Mouse (Mus musculus): ENCODE measurements at regions not wholly inside any gene's neighbourhood (a gene's known extent, or its start where the extent isn't known, plus 50 kb on each side); places are given as distances from the start of the nearest gene placed in this dataset.

DNA sequence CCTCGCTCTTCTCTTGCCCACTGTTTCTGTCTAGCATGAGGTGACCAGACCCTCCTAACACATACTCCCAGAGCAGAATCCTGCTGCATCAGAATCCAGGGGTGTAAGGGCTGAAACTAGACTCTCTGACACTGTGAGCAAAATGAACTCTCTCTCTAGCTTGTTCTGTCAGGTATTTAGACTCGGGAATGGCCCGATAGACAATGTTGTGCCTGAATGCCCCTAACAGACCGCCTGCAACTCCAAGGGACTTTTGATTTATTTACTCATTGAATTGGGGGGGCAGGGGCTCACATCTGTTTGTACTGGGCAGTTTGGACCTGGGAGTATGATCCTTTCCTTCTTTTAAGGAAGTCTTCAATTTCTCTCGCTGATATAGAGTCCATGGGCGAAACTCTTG lies 469.3 kb upstream of the Trpc7 start:
- no peak for DNase-seq (ENCODE audit: extremely low spot score, low spot score)

DNA sequence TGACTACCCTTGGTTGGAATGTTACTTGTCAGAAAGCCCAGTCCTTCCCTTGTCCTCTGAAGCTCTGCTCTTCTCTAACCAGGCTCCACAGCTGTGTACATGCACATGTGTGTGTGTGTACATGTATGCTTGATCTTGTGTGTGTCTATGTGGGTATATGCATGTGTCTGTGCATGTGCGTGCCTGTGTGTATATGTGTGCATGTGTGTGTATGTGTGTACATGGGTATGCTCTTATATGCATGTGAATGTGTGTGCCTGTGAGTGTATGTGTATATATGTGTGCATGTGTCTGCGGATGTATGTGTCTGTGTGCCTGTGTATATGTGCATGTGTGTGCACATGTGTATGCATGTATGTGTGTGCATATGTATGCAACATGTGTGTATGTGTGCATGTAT lies 468.6 kb upstream of the Trpc7 start:
- no peak for DNase-seq (ENCODE audit: extremely low spot score, low spot score)

DNA sequence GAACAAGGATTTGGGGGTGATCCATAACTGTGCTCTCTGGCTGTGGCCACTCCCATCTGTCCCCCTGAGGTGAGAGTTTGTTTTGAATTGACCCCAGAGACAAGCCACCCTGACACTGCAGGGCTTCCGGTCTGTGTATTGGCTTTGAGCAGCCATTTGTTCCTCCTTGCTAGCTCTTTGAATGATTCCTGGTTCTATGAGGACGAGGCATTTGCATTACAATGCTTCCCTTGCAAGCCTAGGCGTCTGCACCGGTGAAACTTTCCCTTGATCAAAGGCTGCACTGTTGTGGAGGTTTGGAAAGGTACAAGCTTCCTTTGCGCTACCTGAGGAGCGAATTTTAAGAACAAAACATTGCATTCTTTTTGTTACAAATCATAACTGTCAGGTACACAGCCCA lies 466.8 kb upstream of the Trpc7 start:
- no peak for DNase-seq (ENCODE audit: extremely low spot score, low spot score)

DNA sequence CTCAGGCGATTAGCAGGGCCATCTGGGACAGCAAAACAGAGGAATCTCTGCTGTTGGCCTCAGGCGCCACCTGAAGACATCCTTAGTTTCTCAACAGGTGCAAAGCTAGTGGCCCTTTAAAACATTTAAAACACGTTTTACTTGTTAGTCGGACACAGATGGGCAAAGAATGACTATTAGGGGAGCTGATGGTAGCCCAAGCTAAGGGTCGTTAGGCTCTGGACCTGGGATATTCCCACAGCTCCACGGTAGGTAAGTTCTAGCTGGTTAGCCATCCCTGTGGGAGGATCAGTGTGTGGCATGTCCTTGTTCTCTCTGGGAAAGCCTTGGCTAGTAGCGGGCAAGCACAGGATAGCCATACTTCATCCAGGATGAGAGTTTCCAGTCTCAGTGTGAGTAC lies 465.5 kb upstream of the Trpc7 start:
- no peak for DNase-seq (ENCODE audit: extremely low spot score, low spot score)

DNA sequence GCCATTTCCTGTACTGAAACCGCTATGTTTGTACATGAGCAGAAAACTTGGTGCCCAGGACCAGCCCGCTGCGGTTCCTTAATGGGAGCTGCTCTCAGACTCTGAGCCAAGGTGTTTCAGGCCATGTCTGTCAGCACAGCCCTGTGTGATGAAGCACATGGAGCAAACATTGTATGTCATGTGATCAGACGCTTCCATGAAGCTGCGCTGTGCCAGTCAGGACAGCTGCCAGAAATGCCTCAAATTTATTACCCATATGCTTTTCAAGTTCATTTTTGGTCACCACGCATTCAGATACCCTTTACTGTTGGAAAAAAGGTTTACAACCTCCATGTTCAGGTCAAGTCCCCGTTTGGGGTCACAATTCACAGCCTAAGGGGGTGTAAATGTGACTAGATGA lies 458.8 kb upstream of the Trpc7 start:
- no peak for DNase-seq (ENCODE audit: extremely low spot score, low spot score)

DNA sequence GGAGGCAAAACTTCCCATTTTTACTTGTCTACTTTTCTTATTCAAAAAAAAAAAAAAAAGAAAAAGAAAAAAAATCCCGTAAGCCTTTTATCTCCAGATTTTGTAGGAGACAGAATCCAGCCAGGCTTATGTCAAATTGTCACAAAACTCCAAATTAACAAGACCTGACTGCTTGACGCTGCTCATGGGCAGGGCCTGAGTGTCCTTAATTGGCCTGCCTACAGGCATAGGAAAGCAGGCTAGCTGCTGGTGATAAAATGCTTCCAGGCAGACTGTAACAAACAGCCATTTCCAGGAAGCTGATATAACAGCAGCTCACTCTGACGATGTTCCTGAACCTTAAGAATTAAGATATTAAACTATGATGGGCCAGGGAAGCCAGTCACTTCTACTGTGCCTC lies 458.2 kb upstream of the Trpc7 start:
- DNase-seq (ENCODE audit: extremely low spot score, low spot score), result no peak

DNA sequence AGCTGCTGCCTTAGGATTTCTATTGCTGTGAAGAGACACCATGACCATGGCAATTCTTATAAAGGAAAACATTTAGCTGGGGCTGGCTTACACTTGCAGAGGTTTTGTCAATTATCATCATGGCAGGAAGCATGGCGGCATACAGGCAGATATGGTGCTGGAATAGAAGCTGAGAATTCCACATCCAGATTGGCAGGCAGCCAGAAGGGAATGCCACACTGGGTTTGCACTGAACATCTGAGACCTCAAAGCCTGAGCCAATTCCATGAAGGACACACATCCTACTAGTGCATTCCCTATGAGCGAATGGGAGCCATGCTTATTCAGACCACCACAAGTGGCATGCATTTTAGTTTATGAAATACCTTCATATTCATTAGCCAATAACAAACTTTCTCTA lies 455.0 kb upstream of the Trpc7 start:
- no peak for DNase-seq (ENCODE audit: extremely low spot score, low spot score)

DNA sequence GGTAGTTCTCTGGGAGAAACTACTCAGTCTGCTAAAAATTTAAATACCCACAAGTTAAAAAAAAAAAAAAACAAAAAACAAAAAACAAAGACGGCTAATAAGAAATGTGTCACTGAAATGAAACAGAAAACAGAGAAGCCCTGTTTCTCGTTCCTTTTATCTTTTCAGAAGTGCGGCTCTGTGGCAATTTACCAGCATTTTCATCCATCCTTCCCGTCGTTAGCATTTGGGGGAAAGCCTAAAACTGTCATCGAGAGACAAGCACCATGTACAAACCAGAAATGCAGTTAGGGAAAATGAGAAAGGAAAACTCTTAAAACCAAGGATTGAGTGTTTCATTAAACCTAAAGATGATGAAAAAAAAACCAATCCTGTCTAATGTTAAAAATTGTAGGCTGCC lies 442.9 kb upstream of the Trpc7 start:
- no peak for DNase-seq (ENCODE audit: extremely low spot score, low spot score)

DNA sequence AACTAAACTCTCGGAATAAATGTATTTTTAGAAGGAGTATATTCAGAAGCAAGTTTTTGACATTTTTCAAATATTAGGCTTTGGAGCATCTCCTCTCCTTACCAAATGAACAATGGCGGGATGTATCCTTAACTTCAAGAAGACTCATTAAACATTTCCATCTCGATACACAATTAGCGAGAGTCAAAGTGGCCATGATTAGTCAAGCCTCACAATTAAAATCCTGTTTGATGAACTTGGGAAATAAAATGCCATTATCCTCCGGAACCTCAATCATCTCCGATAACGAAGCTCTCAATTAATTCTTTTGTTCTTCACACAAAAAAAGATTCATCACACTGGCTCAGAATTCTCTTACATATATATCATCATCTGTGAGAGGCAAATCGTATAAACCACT lies 440.8 kb upstream of the Trpc7 start:
- no peak for DNase-seq (ENCODE audit: extremely low spot score, low spot score)

DNA sequence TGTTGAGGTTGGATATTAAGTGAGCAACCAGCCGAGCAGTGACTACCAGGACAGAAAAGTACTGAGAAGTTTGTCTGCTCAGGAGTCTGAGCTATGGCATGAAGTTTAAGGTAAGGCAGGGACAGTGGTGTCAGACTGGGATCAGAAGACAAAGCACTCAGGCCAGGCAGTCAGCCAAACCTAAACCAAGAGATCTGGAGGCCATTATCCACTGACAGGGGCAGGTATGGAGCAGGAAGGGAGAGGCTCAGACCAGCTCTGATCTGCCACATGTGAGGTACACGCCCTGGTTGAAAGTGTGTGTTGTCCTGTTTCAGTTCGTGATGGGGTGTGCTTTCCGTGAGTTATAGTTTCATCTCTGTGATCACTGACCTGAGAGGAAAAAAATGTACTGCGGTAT lies 437.2 kb upstream of the Trpc7 start:
- no peak for DNase-seq (ENCODE audit: extremely low spot score, low spot score)

DNA sequence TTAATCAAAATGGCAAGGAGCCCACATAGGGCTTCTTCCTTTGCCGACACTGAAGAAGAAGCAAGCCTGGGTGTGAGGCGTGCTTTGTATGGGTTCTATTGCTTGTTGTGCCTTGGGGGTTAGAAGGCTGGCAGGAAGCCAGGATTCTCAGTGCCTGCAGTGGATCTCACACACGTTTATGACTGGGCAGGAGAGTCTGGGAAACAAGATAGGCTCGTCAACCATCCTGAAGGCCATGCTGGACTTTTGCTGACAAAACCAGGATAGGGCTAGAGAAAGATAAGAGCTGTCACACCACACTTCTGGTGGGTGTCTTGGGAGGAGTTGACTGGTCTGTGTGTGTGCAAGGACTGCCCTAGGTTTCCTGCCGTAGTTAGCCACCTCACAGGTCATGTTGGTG lies 436.1 kb upstream of the Trpc7 start:
- DNase-seq (ENCODE audit: extremely low spot score, low spot score), result no peak

DNA sequence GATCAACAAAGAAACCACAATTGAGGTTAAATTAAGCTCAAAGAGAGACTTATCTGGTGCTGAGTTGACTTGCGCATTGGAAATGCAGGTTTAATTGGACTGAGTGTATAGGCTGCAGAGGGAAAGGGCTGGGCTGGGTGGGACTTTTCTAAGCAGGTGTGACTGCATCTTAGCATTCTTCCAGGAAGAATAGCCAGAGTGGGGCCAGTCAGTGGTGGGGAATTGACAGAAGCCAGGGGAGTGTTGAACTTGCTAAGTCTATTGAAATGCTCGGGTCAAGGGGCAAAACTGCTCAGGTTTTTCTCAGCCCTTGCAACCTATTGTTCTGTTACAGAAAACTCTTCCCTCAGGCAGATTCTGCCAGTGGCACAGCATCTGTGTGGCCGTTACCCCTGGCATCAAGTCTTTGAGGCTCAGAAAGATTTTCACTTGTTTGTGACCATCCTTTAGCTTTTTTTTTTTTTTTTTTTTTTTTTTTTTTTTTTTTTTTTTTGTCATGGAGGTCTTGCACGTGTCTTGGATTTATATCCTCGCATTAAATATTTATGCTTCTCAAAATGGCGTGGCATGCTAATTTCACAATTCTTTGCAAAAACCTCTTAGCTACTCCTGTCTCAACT lies 429.6 kb upstream of the Trpc7 start:
- no peak for DNase-seq (ENCODE audit: extremely low spot score, low spot score)

DNA sequence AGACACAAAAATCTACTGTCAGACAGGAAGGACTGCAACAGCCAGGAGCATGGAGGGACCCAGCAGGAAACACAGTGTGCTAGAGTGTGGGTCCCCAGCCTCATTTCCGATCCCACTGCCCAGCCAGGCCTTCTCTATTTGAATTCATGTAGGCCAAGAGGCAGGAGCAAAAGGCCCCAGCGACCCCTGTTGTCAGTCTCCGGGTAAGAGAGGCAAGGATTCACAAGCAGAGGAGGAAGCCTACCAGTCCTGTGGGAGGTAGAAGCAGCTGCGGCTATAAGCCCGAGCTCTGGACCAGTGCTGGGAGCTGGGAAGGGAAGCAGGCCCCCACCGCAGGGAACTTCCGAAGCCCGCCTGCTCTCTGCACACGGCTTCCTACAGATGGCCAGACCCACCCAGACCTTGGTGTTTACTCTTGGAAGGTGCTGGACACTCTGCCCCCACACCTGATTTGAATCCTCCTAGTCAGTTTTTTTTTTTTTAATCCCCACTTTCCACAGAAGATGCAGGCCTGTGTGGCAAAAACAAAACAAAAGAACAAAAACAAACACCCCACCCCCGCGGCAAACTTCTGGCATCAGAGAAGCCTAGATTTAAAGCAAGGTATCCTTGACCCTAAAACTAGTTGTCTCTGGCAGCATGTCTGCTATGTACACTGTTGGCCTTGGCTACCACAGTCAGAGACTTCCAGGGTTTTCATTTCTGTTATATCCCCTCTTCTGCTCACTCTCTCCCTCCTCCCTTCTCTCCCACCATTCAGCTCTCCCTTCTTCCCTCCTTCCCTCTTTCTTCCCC lies 420.6 kb upstream of the Trpc7 start:
- DNase-seq (ENCODE audit: extremely low spot score, low spot score), result peak; percentile 38

DNA sequence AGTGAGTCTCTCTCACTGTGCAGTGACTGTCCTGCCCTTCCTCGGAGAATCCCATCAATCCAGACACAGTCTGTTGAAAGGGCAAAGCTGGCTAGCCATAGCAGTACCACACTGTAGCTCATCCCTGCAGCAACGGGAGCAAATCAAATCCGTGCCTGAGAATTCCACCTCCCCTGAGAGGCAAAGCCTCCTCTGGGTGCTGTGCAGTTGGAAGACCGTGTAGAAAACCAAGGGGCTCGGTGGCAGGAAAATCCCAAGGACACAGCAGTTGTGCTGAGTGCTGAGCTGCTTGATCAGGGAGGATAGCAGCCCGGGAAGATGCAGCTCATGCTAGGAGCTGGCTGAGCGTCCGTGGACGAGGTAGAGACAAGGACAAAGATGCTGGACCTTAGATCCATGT lies 418.7 kb upstream of the Trpc7 start:
- no peak for DNase-seq (ENCODE audit: extremely low spot score, low spot score)

DNA sequence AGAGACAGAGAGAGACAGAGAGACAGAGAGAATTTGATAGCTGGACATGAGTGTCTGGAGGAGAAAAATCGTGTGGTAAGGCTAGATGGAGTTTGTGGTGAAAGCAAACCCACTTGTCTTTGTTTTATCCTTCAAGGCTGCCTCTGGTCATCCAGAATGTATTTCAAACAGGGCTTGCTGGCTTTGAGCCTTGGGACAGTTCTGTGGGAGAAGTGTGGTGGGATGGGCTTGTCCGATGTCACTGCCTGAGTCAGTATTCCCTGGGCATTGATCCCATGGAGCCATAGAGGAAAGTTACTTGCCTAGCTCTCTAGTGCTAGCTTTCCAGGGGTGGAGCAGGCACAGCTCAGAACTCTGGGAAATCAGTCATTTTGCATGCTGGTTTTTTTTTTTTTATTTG lies 417.9 kb upstream of the Trpc7 start:
- no peak for DNase-seq (ENCODE audit: extremely low spot score, low spot score)

DNA sequence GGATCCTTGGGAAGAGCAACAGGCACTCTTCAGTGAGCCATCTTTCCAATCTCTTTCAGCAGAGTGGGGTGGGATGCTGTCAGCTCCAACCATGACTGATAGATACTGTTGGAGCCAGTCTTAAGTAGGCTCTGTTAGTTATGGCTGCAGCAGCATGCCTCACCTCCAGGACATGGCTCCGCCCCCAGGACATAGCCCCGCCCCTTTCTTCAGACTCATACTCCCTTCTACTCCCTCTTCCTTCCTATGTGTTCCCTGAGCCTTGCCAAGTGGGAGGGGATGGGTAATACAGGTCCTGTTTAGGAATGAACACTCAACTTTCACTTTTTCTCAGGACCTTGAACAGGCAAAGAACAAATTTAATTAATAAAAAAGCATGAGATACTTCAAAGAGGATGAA lies 415.4 kb upstream of the Trpc7 start:
- DNase-seq (ENCODE audit: extremely low spot score, low spot score), result no peak

DNA sequence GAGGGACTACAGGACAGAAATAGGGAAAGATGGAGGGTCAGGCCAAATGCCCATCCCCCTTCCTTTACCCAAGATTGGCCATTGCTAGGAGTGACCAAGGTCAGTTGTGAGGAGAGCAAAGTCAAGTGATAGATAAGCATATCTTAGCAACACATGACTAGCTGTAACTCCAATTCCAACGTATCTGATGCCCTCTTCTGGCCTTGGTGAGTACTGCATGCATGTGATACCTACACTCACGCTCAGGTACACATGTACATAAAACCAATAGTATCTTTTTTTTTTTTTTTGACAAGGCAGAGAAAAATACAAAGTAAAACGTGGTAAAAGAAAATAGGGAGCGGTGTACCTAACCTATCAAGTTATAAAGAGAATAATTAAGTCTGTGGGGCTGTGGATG lies 413.8 kb upstream of the Trpc7 start:
- no peak for DNase-seq (ENCODE audit: extremely low spot score, low spot score)

DNA sequence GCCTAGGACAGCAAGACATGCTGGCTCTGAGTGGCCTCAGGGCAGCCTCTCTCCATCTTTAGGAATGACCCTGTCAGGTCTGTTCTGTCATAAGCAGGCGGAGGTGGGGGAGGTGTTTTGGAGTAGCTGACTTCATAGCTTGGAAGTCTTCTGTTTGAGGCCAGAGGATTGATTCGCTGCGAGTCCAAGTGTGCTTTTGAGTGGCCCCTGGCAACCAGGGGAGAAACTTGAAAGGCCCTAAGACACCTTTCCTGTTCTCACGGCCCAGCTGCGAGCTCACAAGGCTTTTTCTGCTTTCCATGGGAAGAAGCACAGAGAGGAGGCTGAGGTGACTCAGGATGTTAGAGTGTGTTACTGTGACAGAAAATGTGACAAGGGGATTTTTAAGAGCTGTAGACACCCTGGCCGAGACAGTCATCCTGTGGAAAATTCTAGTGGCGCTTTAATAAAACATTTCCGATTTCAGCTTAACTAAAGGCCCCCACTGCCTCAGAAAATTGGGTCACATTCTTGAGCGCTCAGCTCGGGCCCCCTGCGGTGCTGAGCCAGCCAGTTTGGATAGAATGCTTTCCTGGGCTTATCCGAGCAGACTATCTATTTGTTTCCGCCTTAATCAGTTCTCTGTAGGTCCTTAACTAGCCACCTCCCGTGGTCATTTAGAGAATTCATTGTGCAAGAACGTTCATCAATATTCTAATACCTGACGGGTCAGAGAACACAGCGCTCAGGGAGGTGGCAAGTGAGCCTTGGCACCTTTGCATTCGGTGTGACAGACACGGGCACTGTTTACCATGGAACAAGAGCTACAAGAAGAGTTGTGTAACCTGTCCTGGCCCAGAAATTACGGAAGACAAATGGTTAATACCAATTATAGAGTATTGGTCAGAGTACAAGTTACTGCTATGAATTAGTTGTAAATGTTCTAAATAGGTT lies 412.4 kb upstream of the Trpc7 start:
- no peak for DNase-seq (ENCODE audit: extremely low spot score, low spot score)

DNA sequence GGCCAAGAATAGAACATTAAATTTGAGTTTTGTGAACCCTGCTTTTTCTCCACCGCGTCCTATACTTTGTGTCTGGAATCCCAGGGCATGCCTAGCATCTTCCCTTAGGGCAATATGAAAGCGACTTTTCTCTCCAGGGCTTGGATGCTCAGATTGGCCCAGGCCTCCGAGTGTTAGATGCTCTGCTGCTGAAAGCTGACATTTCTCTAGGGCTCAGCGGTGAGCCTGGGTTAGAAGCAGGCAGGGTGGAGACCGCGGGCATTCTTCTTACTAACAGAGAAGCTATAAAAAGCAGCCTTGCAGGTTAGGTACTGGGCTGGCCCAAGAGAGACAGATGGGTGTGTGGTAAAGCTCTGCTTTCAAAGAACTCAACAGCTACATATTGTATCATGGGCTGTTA lies 409.8 kb upstream of the Trpc7 start:
- DNase-seq (ENCODE audit: extremely low spot score, low spot score), result no peak

DNA sequence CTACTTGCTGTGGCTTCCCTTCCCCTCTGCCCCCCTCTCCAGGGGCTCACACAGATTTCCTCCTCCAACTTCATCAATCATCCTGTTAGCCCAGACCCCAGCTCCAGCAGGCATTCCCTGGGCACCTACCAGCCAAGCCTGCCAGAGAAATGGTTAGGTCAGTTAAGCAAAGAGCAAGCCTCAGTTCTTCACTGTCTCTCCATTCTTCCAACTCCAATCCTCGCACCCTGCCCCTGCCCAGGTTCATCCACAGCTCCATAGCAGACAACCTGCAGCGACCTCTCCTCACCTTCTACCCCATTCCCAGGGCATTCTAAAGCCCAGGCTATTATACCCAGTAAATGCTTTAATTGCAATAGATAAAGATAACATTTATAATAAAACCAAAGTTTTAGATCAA lies 408.0 kb upstream of the Trpc7 start:
- DNase-seq (ENCODE audit: extremely low spot score, low spot score), result no peak

DNA sequence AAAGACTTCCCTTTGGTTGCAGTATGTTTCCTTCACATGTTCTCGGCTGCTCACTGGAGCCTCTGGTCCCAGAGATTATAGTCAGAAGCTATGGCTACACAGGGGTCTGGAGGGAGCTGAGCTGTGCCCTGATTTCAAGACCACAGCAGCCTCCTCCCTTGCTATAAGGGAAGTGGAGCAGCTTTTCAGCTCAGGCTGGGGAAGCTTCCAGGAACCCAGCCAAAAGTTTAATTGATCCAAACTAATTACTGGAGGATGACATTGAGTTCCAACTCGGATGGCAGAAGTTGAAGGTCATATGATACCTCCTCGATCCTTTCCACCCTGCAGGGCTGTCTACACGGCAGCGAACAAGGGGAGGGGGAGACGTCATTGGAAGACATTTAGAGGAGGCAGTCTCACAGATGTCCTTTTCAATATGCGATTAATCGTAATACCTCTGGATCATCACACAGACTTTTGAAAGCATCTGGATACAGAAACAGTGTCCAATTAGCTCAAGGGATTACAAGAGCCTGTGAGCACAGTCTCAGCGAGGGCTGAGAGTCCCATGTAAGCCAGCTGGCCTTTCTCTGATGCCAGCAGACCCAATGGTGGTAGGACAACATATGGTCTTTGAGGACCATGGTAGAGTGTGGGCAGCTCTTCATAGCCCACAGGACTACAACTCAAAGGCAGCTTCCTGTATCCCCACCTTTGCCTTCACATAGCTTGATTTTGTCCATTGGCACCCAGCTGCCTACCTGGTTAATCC lies 396.1 kb upstream of the Trpc7 start:
- DNase-seq (ENCODE audit: extremely low spot score, low spot score), result no peak

DNA sequence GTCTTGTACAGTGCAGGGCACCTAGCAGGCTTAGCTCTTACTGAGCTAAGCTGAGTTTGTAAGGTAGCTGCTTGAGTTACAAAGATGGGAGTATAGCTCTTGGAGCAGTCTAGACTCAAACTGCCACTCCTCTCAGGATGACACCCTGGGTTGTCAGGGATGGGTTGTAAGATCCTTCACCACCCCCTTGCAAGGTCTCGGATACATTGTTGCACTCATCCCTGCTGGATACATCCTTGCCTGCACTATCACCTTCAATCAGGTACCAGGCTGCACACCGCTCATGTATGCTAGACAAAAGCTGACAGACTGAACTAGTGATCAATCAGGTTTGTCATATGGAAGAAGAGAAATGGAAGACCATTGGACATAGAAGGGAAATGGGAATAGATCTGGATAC lies 390.4 kb upstream of the Trpc7 start:
- no peak for DNase-seq (ENCODE audit: extremely low spot score, low spot score)
